Mouse (Mus musculus): ENCODE results near the gene Parp4. TPM values are rescaled to one million over a fixed set of nuclear protein-coding genes. Genes with fewer than 3 reads are reported as not detected.

The Parp4 gene
- total RNA-seq, 2 experiments from 2014 or later = 2.2 to 2.3 TPM

DNA sequence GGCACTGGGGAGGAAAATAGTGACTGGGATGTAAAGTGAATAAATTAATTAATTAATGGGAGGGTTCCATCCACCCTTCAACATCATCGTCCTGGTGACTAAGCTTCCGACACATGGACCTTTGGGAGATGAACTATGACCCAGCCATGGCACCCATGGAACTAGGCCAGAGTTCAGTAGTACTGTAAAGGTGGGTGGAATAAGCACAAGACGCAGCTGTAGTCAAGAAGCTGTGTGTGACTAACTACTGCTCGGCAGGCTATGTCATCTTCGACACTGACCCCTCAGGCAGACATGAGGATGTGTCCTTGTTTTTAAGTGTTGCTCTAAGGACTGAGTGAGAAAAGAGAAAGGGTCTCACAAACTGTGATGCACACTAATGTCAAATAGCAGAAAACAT lies 29.0 kb downstream of the Parp4 start:
- intact Hi-C loops (cut with DNase I) = no loop called here
- DNase-seq = no peak

DNA sequence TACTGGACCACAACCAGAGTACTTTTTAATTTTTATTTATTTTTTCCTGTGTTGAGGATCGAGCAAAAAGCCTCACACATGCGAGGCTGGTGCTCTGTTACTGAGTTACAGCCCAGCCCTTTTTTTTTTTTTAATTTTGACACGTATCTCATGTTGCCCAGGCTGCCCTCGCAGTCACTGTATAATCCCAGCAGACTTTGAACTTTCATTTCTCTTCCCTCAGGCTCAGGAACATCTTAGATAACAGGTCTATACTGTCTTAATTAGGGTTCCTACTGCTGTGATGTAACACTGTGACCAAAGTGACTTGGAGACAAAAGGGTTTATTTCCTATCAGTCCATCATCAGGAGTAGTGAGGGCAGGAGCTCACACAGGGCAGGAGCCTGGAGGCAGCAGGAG lies 29.7 kb downstream of the Parp4 start:
- intact Hi-C loops (cut with DNase I) = no loop called here
- no peak for DNase-seq

DNA sequence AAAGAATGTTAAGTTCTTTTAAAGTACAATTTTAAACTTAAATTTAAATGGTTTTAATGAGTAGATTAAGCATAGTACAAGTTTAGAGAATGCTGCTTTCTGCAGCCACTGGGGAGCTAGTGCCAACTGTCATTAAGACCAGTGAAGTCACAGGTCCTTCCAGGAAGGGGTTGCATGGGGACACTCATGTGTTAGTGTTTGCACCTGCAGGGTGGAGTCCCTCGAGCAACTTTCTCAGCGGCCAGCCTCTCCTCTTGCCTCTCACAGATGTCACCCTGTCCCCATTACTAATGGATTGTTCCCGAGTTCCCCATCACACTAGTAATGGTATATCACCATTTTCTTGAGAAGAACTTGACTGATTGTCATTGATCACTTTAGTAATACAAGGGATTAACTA lies 37.8 kb downstream of the Parp4 start:
- intact Hi-C loops (cut with DNase I) = no loop called here

DNA sequence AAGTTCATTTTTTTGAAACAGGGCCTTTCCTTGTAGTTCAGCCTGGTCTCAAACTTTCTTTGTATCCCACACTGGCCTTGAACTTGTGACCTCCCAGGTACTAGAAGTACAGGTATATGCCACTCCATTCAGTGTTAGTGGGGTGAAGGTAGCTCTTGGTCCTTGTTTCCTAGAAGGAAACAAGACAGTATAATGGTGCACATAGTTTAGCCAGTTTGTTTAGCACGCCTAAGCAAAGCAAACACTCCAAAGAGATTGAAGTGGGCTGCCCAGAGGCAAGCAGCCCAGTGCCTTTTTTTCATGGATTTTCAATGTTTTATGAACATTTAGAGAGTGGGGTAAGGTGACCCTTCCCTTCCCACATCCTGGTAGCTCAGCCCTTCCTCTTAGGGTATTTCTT lies 42.1 kb downstream of the Parp4 start:
- intact Hi-C loops (cut with DNase I) = no loop called here
- DNase-seq = no peak

More for the DNA sequence above, 37.8 kb downstream of the Parp4 start:
- DNase-seq = no peak

DNA sequence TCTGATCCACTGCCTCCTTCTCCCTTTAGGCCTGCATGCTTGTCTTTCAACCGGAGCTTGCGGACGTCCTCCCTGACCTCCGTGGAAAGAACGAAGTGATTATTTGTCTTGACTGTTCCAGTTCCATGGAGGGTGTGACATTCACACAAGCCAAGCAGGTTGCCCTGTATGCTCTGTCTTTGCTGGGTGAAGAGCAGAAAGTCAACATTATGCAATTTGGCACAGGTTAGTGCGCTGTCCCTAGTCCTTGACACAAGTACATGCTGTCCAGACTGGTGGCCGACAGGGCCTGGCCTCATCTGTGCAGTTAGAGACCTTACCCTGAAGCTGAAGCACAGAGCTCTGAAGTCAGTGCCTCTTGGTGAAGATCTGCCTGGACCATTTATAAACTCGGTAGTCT lies 45.0 kb downstream of the Parp4 start:
- DNase-seq = no peak
- intact Hi-C loops (cut with DNase I) = no loop called here

DNA sequence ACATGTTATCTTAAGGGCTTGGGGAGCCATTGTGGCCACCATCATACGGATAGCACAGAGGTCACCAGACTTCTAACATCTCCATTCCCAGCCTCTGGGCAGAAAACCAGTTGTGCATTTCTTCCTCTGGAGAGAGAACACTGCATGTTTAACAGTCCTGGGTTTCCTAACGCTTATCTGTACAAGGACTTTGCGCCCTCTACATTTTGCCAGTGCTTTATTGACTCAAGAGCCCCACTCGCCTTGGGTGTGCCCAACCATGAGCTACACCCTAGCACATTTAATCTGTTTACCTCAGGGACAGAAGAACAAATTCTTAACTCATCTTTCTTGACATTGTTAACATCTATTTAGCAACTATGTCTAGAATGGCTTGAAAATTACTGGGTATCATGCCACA lies 50.8 kb downstream of the Parp4 start:
- intact Hi-C loops (cut with DNase I) = no loop called here

DNA sequence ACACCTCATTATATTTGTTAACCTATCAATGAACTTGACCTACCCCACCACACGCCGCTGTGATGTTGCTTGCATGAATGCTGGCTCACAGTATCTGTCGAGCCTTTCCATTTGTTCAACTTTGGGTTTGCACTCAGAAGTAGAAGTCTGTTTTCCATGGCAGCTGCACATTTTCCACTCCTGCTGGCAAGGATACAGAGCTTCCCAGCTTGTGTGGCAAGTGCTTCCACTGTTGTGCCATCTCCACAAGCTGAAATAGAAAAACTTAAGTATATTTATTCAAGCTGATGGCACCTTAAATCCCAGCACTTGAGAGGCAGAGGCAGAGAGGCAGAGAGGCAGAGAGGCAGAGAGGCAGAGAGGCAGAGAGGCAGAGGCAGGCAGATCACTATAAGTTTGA lies 52.9 kb downstream of the Parp4 start:
- no peak for DNase-seq
- intact Hi-C loops (cut with DNase I) = no loop called here

More for the DNA sequence above, 50.8 kb downstream of the Parp4 start:
- no peak for DNase-seq

DNA sequence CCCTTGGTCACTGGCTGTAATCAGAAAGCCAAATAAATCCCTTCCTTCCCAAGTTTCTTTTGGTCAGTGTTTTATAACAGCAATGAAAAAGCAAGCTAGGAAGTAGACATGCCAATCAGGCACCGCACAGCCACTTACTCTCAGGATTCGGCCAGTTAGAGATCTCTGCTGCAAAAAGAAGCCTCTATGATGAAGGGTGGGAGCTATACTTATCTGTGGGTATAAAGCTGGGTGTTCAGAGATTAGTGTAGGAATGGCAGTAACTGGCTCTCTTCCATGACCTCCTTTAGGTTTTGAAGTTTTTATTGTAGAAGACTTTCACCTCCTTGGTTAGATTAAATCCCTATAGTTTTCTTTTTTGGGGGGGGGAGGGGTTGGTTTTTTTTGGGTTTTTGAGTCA lies 55.7 kb downstream of the Parp4 start:
- DNase-seq = no peak
- intact Hi-C loops (cut with DNase I) = no loop called here

DNA sequence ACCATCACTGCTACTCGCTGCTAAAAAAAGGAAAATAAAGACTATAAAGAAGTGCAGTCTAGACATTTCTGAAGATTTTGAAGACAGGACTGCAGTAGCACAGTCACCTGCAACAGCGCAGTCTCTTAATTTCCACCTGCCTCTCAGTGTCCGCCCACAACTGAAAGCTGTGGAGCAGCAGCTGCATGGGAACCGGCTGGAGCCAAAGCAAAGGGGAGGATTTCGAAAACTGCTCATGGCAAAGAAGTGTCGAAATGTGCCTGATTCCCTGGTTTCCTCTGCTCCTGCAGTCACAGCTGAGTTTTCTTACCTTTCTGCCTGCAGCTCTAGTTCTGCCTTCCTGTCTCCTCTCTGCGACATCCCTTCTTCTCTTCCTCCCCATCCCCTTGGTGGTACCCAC lies 71.8 kb downstream of the Parp4 start:
- DNase-seq = no peak
- intact Hi-C loops (cut with DNase I) = no loop called here

DNA sequence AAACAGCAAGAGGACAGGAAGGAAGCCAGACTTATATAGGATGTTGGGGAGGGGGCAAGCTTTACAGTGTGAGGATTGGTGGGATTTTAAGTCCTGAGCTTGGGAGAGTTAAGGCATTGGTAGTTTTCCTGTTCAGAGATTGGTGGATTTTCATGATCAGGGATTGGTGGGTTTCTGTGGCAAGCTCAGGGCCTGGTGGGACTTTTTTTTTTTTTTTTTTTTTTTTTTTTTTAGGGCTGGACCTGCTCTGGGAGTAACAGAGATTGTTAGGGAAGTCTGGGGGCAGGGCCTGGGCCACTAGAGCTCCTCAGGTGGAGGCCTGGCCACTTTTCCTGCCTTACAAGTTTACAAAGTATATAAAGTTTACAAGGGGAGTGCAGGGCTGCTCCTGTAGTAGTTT lies 74.0 kb downstream of the Parp4 start:
- DNase-seq = no peak
- intact Hi-C loops (cut with DNase I) = no loop called here

DNA sequence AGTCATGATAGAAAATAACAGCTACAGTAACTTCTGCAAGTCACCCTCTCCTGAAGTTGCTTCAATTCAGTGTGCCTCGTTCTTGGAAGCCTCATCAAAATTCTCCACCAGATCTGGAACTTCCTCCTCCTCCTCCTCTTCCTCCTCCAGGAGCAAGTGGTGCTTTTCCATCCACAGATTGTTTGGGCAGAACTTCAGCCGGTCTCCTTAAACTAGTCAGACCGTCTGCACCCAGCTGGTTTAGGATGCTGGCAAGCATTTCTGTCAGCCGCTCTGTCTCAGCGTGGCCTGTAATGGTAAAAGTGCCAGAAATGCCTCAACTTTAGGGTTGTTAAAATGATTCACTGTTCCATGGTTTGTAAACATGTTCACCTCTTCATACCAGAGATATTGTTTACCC lies 90.2 kb downstream of the Parp4 start:
- intact Hi-C loops (cut with DNase I) = loop anchor here (5.0 to 10.0 kb wide), 2 partner anchors 93 to 291 kb away; no protein-coding TSS in a partner anchor
- DNase-seq = no peak

DNA sequence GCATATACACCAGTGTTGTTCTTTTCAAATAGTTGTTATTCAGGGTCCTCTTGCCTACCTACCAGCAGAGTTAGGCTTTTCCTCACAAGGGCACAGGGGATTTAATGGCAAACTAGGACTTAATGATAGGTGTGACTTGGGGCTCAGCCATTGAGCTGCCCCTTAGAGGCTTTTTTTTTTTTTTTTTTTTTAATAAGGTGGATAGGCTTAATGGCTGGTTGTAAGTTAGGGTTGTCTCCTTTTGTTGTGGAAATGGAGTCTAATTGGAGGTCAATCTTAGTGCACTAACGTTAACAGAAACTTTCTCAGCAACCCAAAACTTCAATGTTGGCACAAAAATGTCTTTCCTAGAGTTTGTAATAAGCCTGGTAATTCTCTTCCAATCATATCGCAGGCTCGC lies 91.5 kb downstream of the Parp4 start:
- no peak for DNase-seq
- intact Hi-C loops (cut with DNase I) = loop anchor here (5.0 to 10.0 kb wide), 2 partner anchors 95 to 292 kb away; no protein-coding TSS in a partner anchor

DNA sequence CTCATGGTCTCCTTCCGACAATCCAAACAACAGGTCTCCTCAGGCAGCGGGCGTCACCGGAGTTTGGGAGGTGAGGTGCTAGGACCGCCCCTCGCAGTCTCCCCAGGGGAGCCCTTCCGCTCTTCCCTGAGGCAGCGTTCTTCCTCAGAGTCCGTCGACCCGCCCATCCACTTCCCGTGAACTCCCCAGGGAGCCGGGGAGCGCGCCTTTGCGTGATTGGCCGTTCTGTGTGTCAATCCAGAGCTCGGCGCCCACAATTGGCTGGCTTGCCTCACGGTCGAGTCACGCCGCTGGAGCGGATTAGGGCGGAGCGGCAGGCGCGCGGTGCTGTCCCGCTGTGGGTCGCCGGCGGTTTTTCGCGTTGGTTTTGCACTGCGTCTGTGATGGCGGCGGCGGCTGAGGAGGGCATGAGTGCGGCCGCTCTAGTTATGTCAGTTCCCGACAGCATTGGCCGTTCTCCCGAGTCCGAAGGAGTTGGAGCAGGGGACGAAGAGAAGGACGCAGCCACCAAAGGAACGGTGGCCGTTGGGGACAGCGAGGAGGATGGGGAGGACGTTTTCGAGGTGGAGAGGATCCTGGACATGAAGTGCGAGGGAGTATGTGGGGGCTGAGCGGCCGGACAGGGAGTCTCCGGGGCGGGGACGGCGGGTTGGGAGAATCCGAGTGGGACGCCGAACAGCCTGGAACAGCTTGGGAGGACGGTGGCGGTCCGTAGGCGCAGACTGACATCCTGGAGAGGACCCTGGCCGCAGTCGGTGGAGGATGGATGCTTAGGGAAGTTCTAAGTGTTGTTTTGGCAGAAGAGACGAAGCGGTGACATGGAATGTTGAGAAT lies 92.8 kb downstream of the Parp4 start, which contains the start of gene Mphosph8:
Gene Mphosph8 (plus strand): TSS at position 280 of the 834 bp plus-strand sequence.
- DNase-seq = peak; percentile 99
- intact Hi-C loops (cut with DNase I) = loop anchor here (5.0 to 10.0 kb wide), 2 partner anchors 96 to 293 kb away; no protein-coding TSS in a partner anchor

DNA sequence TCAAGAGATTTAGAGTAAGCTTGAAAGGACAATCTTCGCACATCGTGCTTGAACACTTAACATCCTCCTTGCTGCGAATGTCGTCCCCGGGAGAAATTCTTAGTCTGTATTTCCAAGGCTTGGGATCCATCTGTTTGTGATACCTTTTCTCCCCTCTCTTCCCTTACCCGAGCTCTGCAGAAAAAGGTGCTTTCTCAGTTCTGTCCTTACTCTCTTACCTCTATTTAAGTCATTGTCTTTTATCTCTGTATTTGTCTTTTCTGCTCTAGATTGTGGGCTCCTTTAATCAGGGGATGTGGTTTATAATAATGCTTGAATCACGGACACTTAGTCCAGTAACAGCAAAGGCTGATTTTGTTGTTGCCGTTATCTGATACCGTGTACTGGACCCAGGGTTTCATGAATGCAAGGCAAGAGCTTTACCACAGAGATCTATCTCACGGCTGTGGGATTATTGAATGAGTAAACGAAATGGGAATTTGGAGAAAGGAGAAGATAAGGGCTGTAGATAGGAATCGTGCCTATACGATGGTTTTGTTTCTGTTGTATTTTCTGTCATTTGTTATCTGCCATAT lies 93.7 kb downstream of the Parp4 start:
- no peak for DNase-seq
- intact Hi-C loops (cut with DNase I) = loop anchor here (5.0 to 10.0 kb wide), 2 partner anchors 97 to 294 kb away; no protein-coding TSS in a partner anchor

DNA sequence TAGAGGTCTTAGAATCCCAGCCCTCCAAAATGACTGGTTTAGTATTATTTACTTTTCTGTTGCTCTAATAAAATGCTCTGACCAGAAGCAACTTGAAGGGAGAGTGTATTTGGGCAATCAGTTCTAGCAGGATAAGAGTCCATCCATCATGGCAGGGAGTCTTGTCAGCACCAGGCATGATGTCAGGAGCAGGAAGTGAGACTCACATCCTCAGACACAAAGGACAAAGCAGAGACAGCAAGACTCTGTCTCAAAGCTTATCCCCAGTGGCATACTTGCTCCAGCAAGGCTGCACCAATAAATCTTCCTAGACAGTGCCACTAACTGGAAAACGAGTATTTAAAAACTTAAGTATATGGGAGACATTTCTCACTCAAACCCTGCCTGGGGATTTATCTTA lies 110.0 kb downstream of the Parp4 start:
- DNase-seq = no peak
- intact Hi-C loops (cut with DNase I) = no loop called here

DNA sequence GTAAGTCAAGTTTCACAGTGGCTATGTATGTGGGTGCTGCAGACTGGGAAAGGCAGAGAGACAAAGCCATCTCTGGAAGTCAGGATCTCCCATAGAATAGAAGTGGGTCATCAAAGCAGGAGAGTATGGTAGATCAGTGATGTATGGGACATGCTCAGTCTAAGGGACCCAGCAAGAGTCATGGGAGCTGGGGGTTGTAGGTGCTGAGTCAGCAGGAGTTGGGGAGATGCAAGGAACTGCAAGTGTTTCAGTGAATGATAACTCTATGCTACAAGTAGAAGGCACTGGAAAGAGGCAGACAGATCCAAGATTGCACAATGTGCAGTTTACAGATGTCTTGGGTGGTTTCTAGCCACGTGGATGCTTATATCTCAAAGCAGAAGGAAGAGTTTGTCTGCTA lies 113.7 kb downstream of the Parp4 start:
- no peak for DNase-seq
- intact Hi-C loops (cut with DNase I) = no loop called here

DNA sequence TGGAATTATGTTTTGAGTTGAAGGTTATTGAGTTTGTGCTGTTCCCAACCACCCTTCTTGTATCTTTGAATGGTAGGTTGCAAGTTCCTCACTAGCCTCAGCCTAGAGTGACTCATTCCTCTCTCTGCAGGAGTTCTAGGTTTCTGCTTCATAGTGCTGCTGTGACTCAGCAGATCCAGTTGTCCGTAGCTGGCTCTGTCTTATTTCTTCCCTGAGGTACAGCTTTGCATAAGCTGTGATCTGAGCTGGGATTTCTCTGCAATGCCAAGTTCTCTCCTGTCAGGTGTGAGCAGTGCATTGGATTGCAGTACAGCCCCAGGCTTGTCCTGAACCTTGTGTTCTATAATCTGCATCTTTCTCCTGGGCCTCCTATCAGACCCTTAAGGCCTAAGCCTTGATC lies 114.3 kb downstream of the Parp4 start:
- DNase-seq = no peak
- intact Hi-C loops (cut with DNase I) = loop anchor here (10.0 kb wide), 2 partner anchors 105 to 255 kb away; no protein-coding TSS in a partner anchor

DNA sequence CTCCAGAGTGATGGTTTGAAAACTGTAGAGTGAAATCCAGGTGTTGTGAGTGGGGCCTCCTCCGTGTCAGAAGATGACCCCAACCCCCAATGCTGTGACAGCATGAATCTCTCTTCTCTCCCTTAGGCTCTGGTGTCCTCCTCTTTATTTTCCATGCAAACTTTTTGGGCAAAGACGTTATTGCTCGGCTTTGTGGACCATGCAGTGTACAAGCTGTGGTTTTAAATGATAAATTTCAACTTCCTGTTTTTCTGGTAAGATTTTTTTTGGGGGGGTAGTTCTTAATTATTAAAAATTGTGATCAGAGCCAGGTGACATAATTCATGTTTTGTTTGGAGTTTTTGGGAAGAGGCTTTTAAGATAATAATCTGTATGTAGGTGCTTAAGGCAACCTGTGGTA lies 120.1 kb downstream of the Parp4 start:
- DNase-seq = no peak
- intact Hi-C loops (cut with DNase I) = loop anchor here (10.0 kb wide), 2 partner anchors 99 to 249 kb away; no protein-coding TSS in a partner anchor

DNA sequence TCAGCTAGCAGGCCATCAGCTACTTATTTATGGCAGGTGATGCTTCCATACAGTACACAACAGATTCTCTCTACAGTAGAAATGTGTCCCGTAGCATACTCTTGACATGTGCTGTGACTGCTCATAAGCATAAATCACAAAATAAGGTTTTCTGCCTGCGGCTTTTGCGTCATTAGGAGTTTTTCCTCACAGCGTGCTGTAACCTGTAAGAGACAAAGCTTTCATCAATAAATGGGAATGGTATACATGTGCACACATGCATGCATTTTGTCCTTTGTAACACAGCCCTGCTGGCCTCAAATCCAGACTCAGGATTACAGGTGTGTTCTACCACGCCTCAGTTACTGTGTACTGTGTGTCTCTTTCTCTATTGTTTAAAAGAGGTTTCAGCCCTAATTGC lies 122.4 kb downstream of the Parp4 start:
- DNase-seq = no peak
- intact Hi-C loops (cut with DNase I) = loop anchor here (10.0 kb wide), 2 partner anchors 97 to 247 kb away; no protein-coding TSS in a partner anchor

DNA sequence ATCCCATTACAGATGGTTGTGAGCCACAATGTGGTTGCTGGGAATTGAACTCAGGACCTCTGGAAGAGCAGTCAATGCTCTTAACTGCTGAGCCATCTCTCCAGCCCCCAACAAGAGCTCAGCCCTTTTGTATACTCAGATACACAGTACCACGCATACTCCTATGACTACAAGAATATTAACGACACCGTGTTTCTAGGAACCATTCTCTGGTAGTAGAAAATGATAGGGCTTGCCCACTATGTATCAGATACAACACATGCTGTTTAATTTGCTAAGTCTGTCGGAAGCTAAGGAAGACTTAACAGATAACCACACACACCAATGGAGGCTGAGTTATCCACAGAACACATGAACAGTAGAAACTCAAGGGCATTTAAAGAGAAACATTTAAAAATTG lies 127.2 kb downstream of the Parp4 start:
- intact Hi-C loops (cut with DNase I) = no loop called here
- no peak for DNase-seq

DNA sequence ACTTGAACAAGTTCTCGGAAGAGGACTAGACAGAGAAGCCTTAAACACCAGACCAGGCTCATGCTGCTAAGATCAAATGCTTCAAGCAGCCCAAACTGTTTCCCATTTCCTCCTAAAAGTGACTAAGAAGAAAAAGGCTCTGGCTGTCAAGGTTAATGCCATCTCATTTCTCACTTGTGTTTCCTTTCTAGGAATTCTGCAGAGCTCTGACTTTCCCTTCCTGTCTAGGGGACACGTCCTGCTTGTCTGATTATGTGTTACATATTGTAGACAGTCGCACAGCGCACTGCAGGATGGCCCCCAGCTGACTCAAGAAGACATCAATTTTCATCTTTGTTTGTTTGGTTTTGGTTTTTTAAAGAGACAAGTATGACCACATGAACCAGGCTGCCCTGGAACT lies 130.3 kb downstream of the Parp4 start:
- intact Hi-C loops (cut with DNase I) = no loop called here
- DNase-seq = no peak
